Mouse (Mus musculus): Measurements from ENCODE around the gene Eif3k. TPM values are rescaled to one million over a fixed set of nuclear protein-coding genes. Genes with fewer than 3 reads are reported as not detected.

Eif3k gene
- total RNA-seq, 2 experiments from 2014 or later, result 196 to 199 TPM

Other genes with a start within 250 kb of the Eif3k start
- gene Mrps12, start 240.0 kb downstream of the Eif3k start, total RNA-seq (2021), result 10 to 100 TPM; 62.8 to 71.0 TPM
- gene Sars2, start 239.9 kb downstream of the Eif3k start, total RNA-seq (2021), result 10 to 100 TPM; 11.0 to 11.6 TPM
- gene Ccer2, start 225.7 kb downstream of the Eif3k start, total RNA-seq (2021), result 1 to 10 TPM; 1.1 to 2.9 TPM
- gene Sirt2, start 215.1 kb downstream of the Eif3k start, total RNA-seq (2021), result 100 to 1,000 TPM; 120 to 122 TPM
- gene Nfkbib, start 214.4 kb downstream of the Eif3k start, total RNA-seq (2021), result 10 to 100 TPM; 35.0 to 38.6 TPM
- gene Rinl, start 192.9 kb downstream of the Eif3k start, total RNA-seq (2021), result 1 to 10 TPM; 2.1 to 3.9 TPM
- gene Hnrnpl, start 173.3 kb downstream of the Eif3k start, total RNA-seq (2021), result 100 to 1,000 TPM; 427 to 456 TPM
- 10 to 100 TPM; 53.5 to 56.6 TPM for gene Ech1, start 156.6 kb downstream of the Eif3k start, total RNA-seq (2021)
- 1 to 10 TPM; 1.9 to 2.4 TPM for gene Lgals4, start 148.0 kb downstream of the Eif3k start, total RNA-seq (2021)
- under 1 TPM in 1 of 2 experiments, not detected in 1; 0.74 TPM for gene Lgals7, start 118.0 kb downstream of the Eif3k start, total RNA-seq (2021)
- gene Capn12, start 100.4 kb downstream of the Eif3k start, total RNA-seq (2021), result under 1 TPM; 0.61 to 0.95 TPM
- gene Actn4, start 19.5 kb downstream of the Eif3k start, total RNA-seq (2021), result 100 to 1,000 TPM; 192 TPM
- gene Map4k1, start 186 bp upstream of the Eif3k start, total RNA-seq (2021), result 1 to 10 TPM; 1.0 to 1.7 TPM
- 1 to 10 TPM; 6.5 to 8.9 TPM for gene Ryr1, start 143.3 kb upstream of the Eif3k start, total RNA-seq (2021)
- gene Rasgrp4, start 153.0 kb upstream of the Eif3k start, total RNA-seq (2021), result 1 to 10 TPM; 1.4 TPM
- 10 to 100 TPM; 33.8 to 40.2 TPM for gene Fam98c, start 174.4 kb upstream of the Eif3k start, total RNA-seq (2021)
- gene Ggn, start 188.3 kb upstream of the Eif3k start, total RNA-seq (2021), result 1 to 10 TPM; 1.6 to 1.9 TPM
- gene Spred3, start 188.5 kb upstream of the Eif3k start, total RNA-seq (2021), result 10 to 100 TPM; 50.2 to 53.6 TPM
- 100 to 1,000 TPM; 121 to 125 TPM for gene Psmd8, start 198.8 kb upstream of the Eif3k start, total RNA-seq (2021)
- gene Catsperg1, start 232.2 kb upstream of the Eif3k start, total RNA-seq (2021), result 1 to 10 TPM; 1.1 to 1.5 TPM